Mouse (Mus musculus): Measurements from ENCODE around the gene 5730522E02Rik. TPM values are rescaled to one million over a fixed set of nuclear protein-coding genes. Genes with fewer than 3 reads are reported as not detected.

Gene 5730522E02Rik
- polyA plus RNA-seq, 1 experiment from 2014 or later = 1.9 TPM

DNA sequence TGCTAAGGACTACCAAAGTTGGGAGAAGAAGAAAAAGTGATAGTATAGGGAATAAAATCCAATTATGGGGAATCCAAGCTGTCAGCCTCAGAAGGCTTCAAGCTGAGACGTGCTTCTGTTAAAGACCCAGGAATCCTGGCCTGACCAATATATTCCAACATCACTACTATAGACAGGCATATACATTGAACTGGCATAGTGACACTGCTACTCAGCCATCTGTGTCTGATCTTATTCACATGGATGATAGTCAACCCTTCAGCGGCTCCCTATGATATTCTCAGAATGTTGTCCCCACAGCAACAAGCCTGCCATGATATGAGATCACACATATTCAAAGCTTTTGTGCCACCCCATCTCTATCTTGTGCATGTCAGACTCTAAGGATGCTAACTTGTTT is 284.3 kb downstream of the 5730522E02Rik start:
- WGBS = 89% methylated on average over 2 of the region's 2 CpGs
- no peak for DNase-seq (ENCODE audit: low spot score)
- Histone ChIP-seq H3K4me2 (ENCODE audit: low read length) (no peak overlapping the region), H3K4me3 (ENCODE audit: low read depth, low read length) (no peak overlapping the region), H3K36me3 (ENCODE audit: control insufficient read depth, insufficient read depth, low read length) (no peaks in the 10 kb centered on the region), H3K9me3 (ENCODE audit: control insufficient read depth, low read length) (no peaks in the 10 kb centered on the region), H3K27me3 (replicated peaks; ENCODE audit: control insufficient read depth, insufficient read depth, low read length) (no peaks in the 10 kb centered on the region), H3K9ac (ENCODE audit: low read length) (no peak overlapping the region), H3K27ac (ENCODE audit: low read depth) (no peak overlapping the region), H3K4me1 (replicated peaks; ENCODE audit: control insufficient read depth, insufficient read depth, low read length) (no peaks in the 10 kb centered on the region)
- ATAC-seq (replicated peaks; ENCODE audit: low FRiP score, low TSS enrichment, low read depth) = no peak

DNA sequence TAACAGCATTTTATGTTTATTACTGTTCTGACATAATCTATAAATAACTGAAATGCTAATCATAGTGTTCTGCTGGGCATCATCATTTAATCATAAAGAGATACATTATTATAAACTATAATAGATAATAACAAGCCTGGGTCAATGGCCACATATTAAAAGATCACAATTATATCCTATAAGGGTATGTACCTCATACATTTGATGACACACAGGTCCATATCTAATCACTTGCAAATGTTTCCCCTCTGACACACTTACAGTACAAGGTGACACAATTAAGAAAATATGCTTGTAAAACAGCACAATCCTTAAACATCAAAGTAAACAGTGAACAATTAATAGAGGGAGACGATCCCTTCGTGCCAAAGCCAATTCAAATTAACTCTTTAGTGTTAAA is 308.2 kb downstream of the 5730522E02Rik start:
- Histone ChIP-seq H3K9ac (ENCODE audit: low read length) (no peak overlapping the region), H3K4me1 (replicated peaks; ENCODE audit: control insufficient read depth, insufficient read depth, low read length) (no peaks in the 10 kb centered on the region), H3K4me3 (ENCODE audit: low read depth, low read length) (no peak overlapping the region), H3K27ac (ENCODE audit: low read depth) (no peak overlapping the region), H3K27me3 (replicated peaks; ENCODE audit: control insufficient read depth, insufficient read depth, low read length) (no peaks in the 10 kb centered on the region), H3K9me3 (ENCODE audit: control insufficient read depth, low read length) (no peaks in the 10 kb centered on the region), H3K4me2 (ENCODE audit: low read length) (no peak overlapping the region), H3K36me3 (ENCODE audit: control insufficient read depth, insufficient read depth, low read length) (no peaks in the 10 kb centered on the region)
- DNase-seq (ENCODE audit: low spot score) (no peak), ATAC-seq (replicated peaks; ENCODE audit: low FRiP score, low TSS enrichment, low read depth) (no peak)
- 73% methylated on average over 2 of the region's 2 CpGs for WGBS

DNA sequence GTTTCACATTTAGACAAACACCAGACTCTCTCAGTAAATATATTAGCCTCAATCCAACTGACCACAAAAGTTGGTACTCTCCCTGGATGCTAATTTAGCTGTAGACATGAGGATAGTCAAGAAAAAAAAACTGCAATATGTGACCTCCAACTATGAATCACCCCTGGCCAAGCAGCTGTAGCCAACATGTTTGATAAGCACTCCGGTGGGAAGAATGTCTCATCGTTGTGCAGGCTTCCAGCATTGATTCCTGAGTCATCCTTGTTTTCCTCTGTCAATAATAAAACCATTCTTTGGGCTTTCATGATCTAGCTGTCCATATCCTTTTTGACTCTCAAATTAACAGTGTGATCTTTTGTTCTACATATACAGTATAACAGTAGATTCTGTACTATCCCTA is 308.9 kb downstream of the 5730522E02Rik start:
- no peak overlapping the region for H3K4me2 ChIP-seq (ENCODE audit: low read length)
- no peaks in the 10 kb centered on the region for H3K4me1 ChIP-seq (replicated peaks; ENCODE audit: control insufficient read depth, insufficient read depth, low read length)
- no peaks in the 10 kb centered on the region for H3K27me3 ChIP-seq (replicated peaks; ENCODE audit: control insufficient read depth, insufficient read depth, low read length)
- no peaks in the 10 kb centered on the region for H3K36me3 ChIP-seq (ENCODE audit: control insufficient read depth, insufficient read depth, low read length)
- WGBS = 36% methylated on average over 2 of the region's 2 CpGs
- no peak overlapping the region for H3K27ac ChIP-seq (ENCODE audit: low read depth)
- no peak overlapping the region for H3K9ac ChIP-seq (ENCODE audit: low read length)
- no peak overlapping the region for H3K4me3 ChIP-seq (ENCODE audit: low read depth, low read length)
- DNase-seq (ENCODE audit: low spot score) (no peak), ATAC-seq (replicated peaks; ENCODE audit: low FRiP score, low TSS enrichment, low read depth) (no peak)
- H3K9me3 ChIP-seq (ENCODE audit: control insufficient read depth, low read length) = no peaks in the 10 kb centered on the region

DNA sequence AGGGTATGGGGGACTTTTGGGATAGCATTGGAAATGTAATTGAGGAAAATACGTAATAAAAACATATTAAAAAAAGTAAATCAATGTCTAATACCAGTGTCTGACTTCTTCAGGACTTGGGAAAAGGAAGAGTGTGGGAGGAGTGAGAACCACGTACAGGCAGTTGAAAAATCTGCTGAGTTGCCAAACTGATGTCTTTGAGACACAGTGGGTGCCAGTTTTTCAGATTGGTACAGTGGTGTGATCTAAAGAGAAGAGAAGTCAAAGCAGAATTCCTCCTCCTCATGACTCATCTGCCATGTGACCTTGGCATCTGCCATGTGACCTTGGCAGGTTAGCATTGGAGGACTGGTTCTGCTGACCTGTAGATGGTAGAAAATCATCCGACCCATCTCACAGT is 316.7 kb downstream of the 5730522E02Rik start:
- no peak overlapping the region for H3K27ac ChIP-seq (ENCODE audit: low read depth)
- H3K9me3 ChIP-seq (ENCODE audit: control insufficient read depth, low read length) = no peaks in the 10 kb centered on the region
- H3K36me3 ChIP-seq (ENCODE audit: control insufficient read depth, insufficient read depth, low read length) = no peaks in the 10 kb centered on the region
- 85% methylated on average over 3 of the region's 3 CpGs for WGBS
- no peaks in the 10 kb centered on the region for H3K4me1 ChIP-seq (replicated peaks; ENCODE audit: control insufficient read depth, insufficient read depth, low read length)
- no peak overlapping the region for H3K4me3 ChIP-seq (ENCODE audit: low read depth, low read length)
- no peaks in the 10 kb centered on the region for H3K27me3 ChIP-seq (replicated peaks; ENCODE audit: control insufficient read depth, insufficient read depth, low read length)
- ATAC-seq (replicated peaks; ENCODE audit: low FRiP score, low TSS enrichment, low read depth) (no peak), DNase-seq (ENCODE audit: low spot score) (no peak)
- no peak overlapping the region for H3K9ac ChIP-seq (ENCODE audit: low read length)
- H3K4me2 ChIP-seq (ENCODE audit: low read length) = no peak overlapping the region

DNA sequence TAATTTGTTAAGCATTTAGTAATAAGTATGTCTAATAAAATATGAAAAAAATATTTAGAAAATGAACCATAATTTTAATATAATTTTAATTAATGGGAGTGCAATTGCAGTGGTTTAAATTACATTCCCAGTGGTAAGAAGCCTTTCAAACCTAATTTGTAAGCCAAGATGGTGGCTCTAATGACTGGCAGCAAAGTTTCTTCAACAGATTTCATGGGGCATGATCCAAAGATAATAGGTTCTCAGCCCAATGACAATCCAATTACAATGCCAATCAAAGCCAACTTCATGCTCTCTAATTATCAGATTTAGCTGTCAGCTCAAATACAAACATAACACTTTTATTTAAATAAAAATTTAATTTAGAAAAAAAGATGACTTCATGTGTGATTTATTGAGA is 337.6 kb downstream of the 5730522E02Rik start:
- no peak for DNase-seq (ENCODE audit: low spot score)

DNA sequence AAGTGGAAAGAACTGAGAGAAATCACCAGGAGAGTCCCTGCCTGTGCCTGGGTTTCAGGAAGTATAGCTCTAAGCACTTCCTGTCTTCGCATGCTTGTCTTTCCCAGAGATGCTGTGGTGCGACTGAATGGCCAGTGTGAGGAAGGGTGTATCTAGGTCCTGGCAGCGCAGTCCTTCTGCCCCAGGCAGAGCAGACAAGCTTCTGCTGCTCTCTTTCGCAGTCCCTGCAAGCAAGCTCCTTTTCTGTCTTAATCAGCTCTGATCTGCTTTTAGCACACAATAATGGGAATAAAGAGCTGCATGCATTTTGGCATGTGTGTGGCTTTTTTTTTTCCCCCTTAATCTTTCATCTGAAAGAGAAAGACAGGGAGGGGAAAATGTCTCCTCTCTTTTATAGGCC is 338.2 kb downstream of the 5730522E02Rik start:
- Histone ChIP-seq H3K9me3 (ENCODE audit: control insufficient read depth, low read length) (no peaks in the 10 kb centered on the region), H3K36me3 (ENCODE audit: control insufficient read depth, insufficient read depth, low read length) (no peaks in the 10 kb centered on the region), H3K4me3 (ENCODE audit: low read depth, low read length) (no peak overlapping the region), H3K27me3 (replicated peaks; ENCODE audit: control insufficient read depth, insufficient read depth, low read length) (no peaks in the 10 kb centered on the region), H3K4me1 (replicated peaks; ENCODE audit: control insufficient read depth, insufficient read depth, low read length) (no peaks in the 10 kb centered on the region), H3K4me2 (ENCODE audit: low read length) (no peak overlapping the region), H3K27ac (ENCODE audit: low read depth) (no peak overlapping the region), H3K9ac (ENCODE audit: low read length) (no peak overlapping the region)
- ATAC-seq (replicated peaks; ENCODE audit: low FRiP score, low TSS enrichment, low read depth) = no peak
- WGBS = 65% methylated on average over 4 of the region's 4 CpGs
- DNase-seq (ENCODE audit: low spot score) = no peak

More for the DNA sequence above, 337.6 kb downstream of the 5730522E02Rik start:
- H3K9me3 ChIP-seq (ENCODE audit: control insufficient read depth, low read length) = no peaks in the 10 kb centered on the region
- H3K4me3 ChIP-seq (ENCODE audit: low read depth, low read length) = no peak overlapping the region
- H3K36me3 ChIP-seq (ENCODE audit: control insufficient read depth, insufficient read depth, low read length) = no peaks in the 10 kb centered on the region
- H3K27ac ChIP-seq (ENCODE audit: low read depth) = no peak overlapping the region
- no peak overlapping the region for H3K9ac ChIP-seq (ENCODE audit: low read length)
- no peak overlapping the region for H3K4me2 ChIP-seq (ENCODE audit: low read length)
- ATAC-seq (replicated peaks; ENCODE audit: low FRiP score, low TSS enrichment, low read depth) = no peak
- no peaks in the 10 kb centered on the region for H3K27me3 ChIP-seq (replicated peaks; ENCODE audit: control insufficient read depth, insufficient read depth, low read length)
- no peaks in the 10 kb centered on the region for H3K4me1 ChIP-seq (replicated peaks; ENCODE audit: control insufficient read depth, insufficient read depth, low read length)

DNA sequence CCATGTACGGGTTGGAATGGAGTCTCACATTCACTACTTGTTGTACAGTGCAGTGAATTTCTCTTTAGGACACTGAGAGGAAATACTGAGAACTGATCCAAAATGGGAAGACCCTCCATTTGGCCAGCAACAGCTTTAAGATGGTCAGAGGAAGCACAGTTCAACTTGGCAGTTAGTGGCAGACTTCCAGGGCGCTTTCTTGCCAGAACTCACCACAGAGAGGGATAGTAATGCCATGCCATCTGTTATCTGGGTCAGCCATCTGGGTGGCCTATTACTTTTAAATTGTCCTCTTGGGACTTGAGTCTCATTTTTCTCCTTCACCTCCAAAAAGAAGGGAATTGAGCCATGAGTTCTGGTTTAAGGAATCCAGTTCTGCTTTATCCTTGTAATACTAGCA is 344.3 kb downstream of the 5730522E02Rik start:
- Histone ChIP-seq H3K4me1 (replicated peaks; ENCODE audit: control insufficient read depth, insufficient read depth, low read length) (no peaks in the 10 kb centered on the region; the same call in 1 of the 2 replicates), H3K27me3 (replicated peaks; ENCODE audit: control insufficient read depth, insufficient read depth, low read length) (no peaks in the 10 kb centered on the region), H3K9ac (ENCODE audit: low read length) (no peak overlapping the region), H3K36me3 (ENCODE audit: control insufficient read depth, insufficient read depth, low read length) (no peaks in the 10 kb centered on the region), H3K4me2 (ENCODE audit: low read length) (no peak overlapping the region), H3K27ac (ENCODE audit: low read depth) (no peak overlapping the region), H3K9me3 (ENCODE audit: control insufficient read depth, low read length) (no peaks in the 10 kb centered on the region), H3K4me3 (ENCODE audit: low read depth, low read length) (no peak overlapping the region)
- ATAC-seq (replicated peaks; ENCODE audit: low FRiP score, low TSS enrichment, low read depth) = no peak
- WGBS = 73% methylated on average over 2 of the region's 2 CpGs
- DNase-seq (ENCODE audit: low spot score) = no peak

DNA sequence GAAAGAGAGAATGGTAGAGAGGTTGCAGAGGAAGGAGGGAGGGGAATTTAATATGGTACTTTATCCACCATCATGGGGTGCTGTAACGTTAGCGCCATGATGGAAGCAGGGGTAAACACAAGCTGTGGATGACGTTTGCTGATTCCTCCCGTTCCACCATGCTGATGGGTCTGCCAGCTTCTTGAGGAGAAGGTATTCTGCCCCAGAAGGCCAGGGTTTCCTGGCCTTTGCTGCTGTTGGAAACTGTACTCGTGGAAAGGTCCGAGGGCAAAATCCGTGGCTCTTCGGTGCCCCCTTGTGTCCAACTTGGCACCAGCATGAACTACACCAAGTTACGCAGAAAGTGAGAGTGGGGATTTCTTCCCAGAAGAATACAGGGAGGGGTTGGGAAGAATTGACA is 347.9 kb downstream of the 5730522E02Rik start:
- no peaks in the 10 kb centered on the region for H3K9me3 ChIP-seq (ENCODE audit: control insufficient read depth, low read length)
- 0 out of 2 replicates have a peak overlapping the region, but pooled peaks have one; percentile 23 for H3K4me2 ChIP-seq (ENCODE audit: low read length)
- no peak overlapping the region for H3K27ac ChIP-seq (ENCODE audit: low read depth)
- H3K4me3 ChIP-seq (ENCODE audit: low read depth, low read length) = no peak overlapping the region
- ATAC-seq (replicated peaks; ENCODE audit: low FRiP score, low TSS enrichment, low read depth) (peak; percentile 71; the same call in 1 of the 2 replicates), DNase-seq (ENCODE audit: low spot score) (peak; percentile 92)
- no peaks in the 10 kb centered on the region for H3K27me3 ChIP-seq (replicated peaks; ENCODE audit: control insufficient read depth, insufficient read depth, low read length)
- H3K9ac ChIP-seq (ENCODE audit: low read length) = no peak overlapping the region
- WGBS = 11% methylated on average over 9 of the region's 9 CpGs
- no peaks in the 10 kb centered on the region for H3K36me3 ChIP-seq (ENCODE audit: control insufficient read depth, insufficient read depth, low read length)
- no peaks in the 10 kb centered on the region; the same call in 1 of the 2 replicates for H3K4me1 ChIP-seq (replicated peaks; ENCODE audit: control insufficient read depth, insufficient read depth, low read length)

DNA sequence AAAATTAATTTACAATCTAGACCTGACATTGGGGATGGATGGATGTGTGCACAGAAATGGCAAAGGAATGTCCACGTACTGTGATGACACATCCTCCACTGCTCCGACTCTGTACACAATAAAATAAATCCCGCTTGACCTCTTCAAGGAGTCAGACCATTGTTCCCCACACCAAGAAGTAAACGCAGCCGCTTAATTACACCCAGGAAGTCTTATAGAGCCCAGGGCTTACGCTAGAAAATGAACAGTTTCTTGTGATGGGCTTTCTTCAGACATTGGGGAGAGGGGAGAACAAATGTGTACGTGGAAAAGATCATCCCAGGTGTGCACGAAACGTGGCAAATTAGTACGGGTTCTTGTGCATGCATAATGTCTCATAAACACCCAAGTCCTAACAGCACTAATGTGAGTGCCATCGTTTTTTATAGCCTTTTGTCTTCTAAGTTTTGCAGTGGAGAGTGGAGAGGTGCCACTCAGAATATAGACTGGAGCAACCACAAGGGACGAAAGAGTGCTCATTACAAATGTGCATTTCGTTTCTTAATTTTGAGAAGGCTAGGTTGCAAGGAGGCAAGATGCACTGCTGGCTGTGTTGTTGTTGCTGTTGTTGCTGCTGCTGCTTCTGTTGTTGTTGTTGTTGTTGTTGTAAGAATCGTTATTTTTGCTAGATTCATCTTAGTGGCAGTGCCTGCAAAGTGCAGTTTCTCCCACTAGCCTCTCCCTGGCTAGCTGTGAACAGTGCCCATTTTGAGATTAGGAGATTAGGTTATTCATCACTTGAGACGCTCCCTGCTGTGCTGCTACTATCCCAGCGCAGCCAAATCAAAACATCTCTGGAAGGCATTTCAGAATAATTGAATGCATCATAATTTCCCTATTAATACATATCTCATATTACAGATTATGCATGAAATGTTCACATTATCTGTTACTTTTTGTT is 353.7 kb downstream of the 5730522E02Rik start:
- H3K36me3 ChIP-seq (ENCODE audit: control insufficient read depth, insufficient read depth, low read length) = no peaks in the 10 kb centered on the region
- no peak overlapping the region for H3K27ac ChIP-seq (ENCODE audit: low read depth)
- no peaks in the 10 kb centered on the region for H3K9me3 ChIP-seq (ENCODE audit: control insufficient read depth, low read length)
- WGBS = 46% methylated on average over 16 of the region's 16 CpGs
- DNase-seq (ENCODE audit: low spot score) (no peak), ATAC-seq (replicated peaks; ENCODE audit: low FRiP score, low TSS enrichment, low read depth) (no peak)
- H3K9ac ChIP-seq (ENCODE audit: low read length) = no peak overlapping the region
- 0 out of 2 replicates have a peak, but pooled peaks cover 4% of the 10 kb centered on the region for H3K4me1 ChIP-seq (replicated peaks; ENCODE audit: control insufficient read depth, insufficient read depth, low read length)
- H3K4me3 ChIP-seq (ENCODE audit: low read depth, low read length) = no peak overlapping the region
- H3K4me2 ChIP-seq (ENCODE audit: low read length) = no peak overlapping the region
- H3K27me3 ChIP-seq (replicated peaks; ENCODE audit: control insufficient read depth, insufficient read depth, low read length) = no peaks in the 10 kb centered on the region

Data from intestine, embryonic 14.5 days (tissue).